Mouse (Mus musculus): ENCODE data around the gene Gm45261. TPM values are rescaled to one million over a fixed set of nuclear protein-coding genes. Genes with fewer than 3 reads are reported as not detected.

Gene Gm45261
- polyA plus RNA-seq (2015; fragmentation: Nextera tagmentation; extraction: Ambion mirVana) = not detected in 2 replicates

GRCm38 (mm10) chr1:80461348-80461747, at the start of gene Gm45261:
Gene Gm45261 (minus strand): TSS chr1:80461448.
- Histone ChIP-seq H3K27me3 (no peaks in the 10 kb centered on the region), H3K9me3 (no peaks in the 10 kb centered on the region), H3K4me2 (no peak within 1 kb of the TSS), H3K4me1 (replicated peaks) (no peaks in the 10 kb centered on the region), H3K27ac (no peak within 1 kb of the TSS), H3K9ac (no peak within 1 kb of the TSS), H3K4me3 (no peak within 1 kb of the TSS), H3K36me3 (no peaks in the 10 kb centered on the region)
- no peak for ATAC-seq (ENCODE audit: low FRiP score)
- 83% methylated on average over 6 of the region's 6 CpGs for WGBS

GRCm38 (mm10) chr1:80504757-80505156, 43.5 kb upstream of the Gm45261 start:
- Histone ChIP-seq H3K9ac (no peak overlapping the region), H3K27ac (no peak overlapping the region), H3K4me2 (no peak overlapping the region), H3K27me3 (no peaks in the 10 kb centered on the region), H3K9me3 (no peaks in the 10 kb centered on the region), H3K4me1 (replicated peaks) (no peaks in the 10 kb centered on the region), H3K4me3 (no peak overlapping the region), H3K36me3 (no peaks in the 10 kb centered on the region)
- ATAC-seq (ENCODE audit: low FRiP score) = no peak
- WGBS = 81% methylated on average over 2 of the region's 2 CpGs

GRCm38 (mm10) chr1:80504081-80504480, 42.8 kb upstream of the Gm45261 start:
- H3K4me1 ChIP-seq (replicated peaks) = peaks cover 3% of the 10 kb centered on the region; the same call in 1 of the 2 replicates
- H3K9me3 ChIP-seq = no peaks in the 10 kb centered on the region
- 94% methylated on average over 4 of the region's 4 CpGs for WGBS
- ATAC-seq (ENCODE audit: low FRiP score) = no peak
- no peaks in the 10 kb centered on the region for H3K27me3 ChIP-seq
- no peaks in the 10 kb centered on the region for H3K36me3 ChIP-seq
- no peak overlapping the region for H3K4me2 ChIP-seq
- no peak overlapping the region for H3K9ac ChIP-seq
- no peak overlapping the region for H3K4me3 ChIP-seq
- no peak overlapping the region for H3K27ac ChIP-seq

- Histone ChIP-seq H3K9me3 (no peaks in the 10 kb centered on the region), H3K4me3 (no peak overlapping the region), H3K36me3 (no peaks in the 10 kb centered on the region), H3K4me1 (replicated peaks) (peaks cover 3% of the 10 kb centered on the region; the same call in 1 of the 2 replicates), H3K27ac (no peak overlapping the region), H3K9ac (no peak overlapping the region), H3K4me2 (no peak overlapping the region), H3K27me3 (no peaks in the 10 kb centered on the region)
- no peak for ATAC-seq (ENCODE audit: low FRiP score)
- WGBS = 83% methylated on average over 9 of the region's 9 CpGs
Measured at GRCm38 (mm10) chr1:80502456-80503165, 41.4 kb upstream of the Gm45261 start.

GRCm38 (mm10) chr1:80499264-80499663, 38.0 kb upstream of the Gm45261 start:
- no peak overlapping the region for H3K4me3 ChIP-seq
- H3K27me3 ChIP-seq = no peaks in the 10 kb centered on the region
- ATAC-seq (ENCODE audit: low FRiP score) = 0 out of 2 replicates have a peak, but pooled peaks have one; percentile 17
- no peak overlapping the region for H3K9ac ChIP-seq
- H3K4me1 ChIP-seq (replicated peaks) = peaks cover 3% of the 10 kb centered on the region; the same call in 1 of the 2 replicates
- H3K9me3 ChIP-seq = no peaks in the 10 kb centered on the region
- H3K4me2 ChIP-seq = no peak overlapping the region
- 47% methylated on average over 7 of the region's 7 CpGs for WGBS
- no peaks in the 10 kb centered on the region for H3K36me3 ChIP-seq
- no peak overlapping the region for H3K27ac ChIP-seq

GRCm38 (mm10) chr1:80496360-80496759, 35.1 kb upstream of the Gm45261 start:
- Histone ChIP-seq H3K9ac (no peak overlapping the region), H3K27me3 (no peaks in the 10 kb centered on the region), H3K4me2 (no peak overlapping the region), H3K36me3 (no peaks in the 10 kb centered on the region), H3K27ac (no peak overlapping the region), H3K9me3 (no peaks in the 10 kb centered on the region), H3K4me1 (replicated peaks) (peaks cover 3% of the 10 kb centered on the region; the same call in 1 of the 2 replicates), H3K4me3 (no peak overlapping the region)
- ATAC-seq (ENCODE audit: low FRiP score) = no peak
- 80% methylated on average over 4 of the region's 4 CpGs for WGBS

- H3K9ac ChIP-seq = no peak overlapping the region
Measured at GRCm38 (mm10) chr1:80483419-80483818, 22.2 kb upstream of the Gm45261 start.

GRCm38 (mm10) chr1:80474942-80475341, 13.7 kb upstream of the Gm45261 start:
- H3K9ac ChIP-seq = no peak overlapping the region

More at GRCm38 (mm10) chr1:80483419-80483818, 22.2 kb upstream of the Gm45261 start:
- no peaks in the 10 kb centered on the region for H3K9me3 ChIP-seq
- H3K4me2 ChIP-seq = no peak overlapping the region
- H3K27me3 ChIP-seq = no peaks in the 10 kb centered on the region
- no peak for ATAC-seq (ENCODE audit: low FRiP score)
- H3K4me1 ChIP-seq (replicated peaks) = no peaks in the 10 kb centered on the region
- H3K27ac ChIP-seq = no peak overlapping the region
- WGBS = 86% methylated on average over 5 of the region's 5 CpGs
- no peaks in the 10 kb centered on the region for H3K36me3 ChIP-seq
- no peak overlapping the region for H3K4me3 ChIP-seq

GRCm38 (mm10) chr1:80472395-80472794, 11.1 kb upstream of the Gm45261 start:
- Histone ChIP-seq H3K36me3 (no peaks in the 10 kb centered on the region), H3K9ac (no peak overlapping the region), H3K9me3 (no peaks in the 10 kb centered on the region), H3K27me3 (no peaks in the 10 kb centered on the region), H3K4me1 (replicated peaks) (no peaks in the 10 kb centered on the region), H3K27ac (no peak overlapping the region), H3K4me3 (no peak overlapping the region), H3K4me2 (no peak overlapping the region)
- no peak for ATAC-seq (ENCODE audit: low FRiP score)
- whole genome bisulfite sequencing = 97% methylated on average over 1 of the region's 1 CpGs

More at GRCm38 (mm10) chr1:80474942-80475341, 13.7 kb upstream of the Gm45261 start:
- H3K36me3 ChIP-seq = no peaks in the 10 kb centered on the region
- ATAC-seq (ENCODE audit: low FRiP score) = no peak
- H3K9me3 ChIP-seq = no peaks in the 10 kb centered on the region
- no peaks in the 10 kb centered on the region for H3K4me1 ChIP-seq (replicated peaks)
- 82% methylated on average over 1 of the region's 1 CpGs for WGBS
- no peak overlapping the region for H3K4me2 ChIP-seq
- no peak overlapping the region for H3K27ac ChIP-seq
- H3K4me3 ChIP-seq = no peak overlapping the region
- H3K27me3 ChIP-seq = no peaks in the 10 kb centered on the region

- 79% methylated on average over 1 of the region's 1 CpGs for WGBS
- Histone ChIP-seq H3K36me3 (no peaks in the 10 kb centered on the region), H3K4me2 (no peak overlapping the region), H3K4me1 (replicated peaks) (no peaks in the 10 kb centered on the region), H3K4me3 (no peak overlapping the region), H3K27ac (no peak overlapping the region), H3K27me3 (no peaks in the 10 kb centered on the region), H3K9me3 (no peaks in the 10 kb centered on the region), H3K9ac (no peak overlapping the region)
- ATAC-seq (ENCODE audit: low FRiP score) = no peak
Measured at GRCm38 (mm10) chr1:80459923-80460322, 1.3 kb downstream of the Gm45261 start.

GRCm38 (mm10) chr1:80459477-80459876, 1.8 kb downstream of the Gm45261 start:
- Histone ChIP-seq H3K4me2 (no peak overlapping the region), H3K4me3 (no peak overlapping the region), H3K4me1 (replicated peaks) (no peaks in the 10 kb centered on the region), H3K9me3 (no peaks in the 10 kb centered on the region), H3K9ac (no peak overlapping the region), H3K27ac (no peak overlapping the region), H3K27me3 (no peaks in the 10 kb centered on the region), H3K36me3 (no peaks in the 10 kb centered on the region)
- ATAC-seq (ENCODE audit: low FRiP score) = no peak

- H3K9me3 ChIP-seq = no peaks in the 10 kb centered on the region
- no peak overlapping the region for H3K9ac ChIP-seq
- H3K36me3 ChIP-seq = no peaks in the 10 kb centered on the region
- no peaks in the 10 kb centered on the region for H3K4me1 ChIP-seq (replicated peaks)
- no peaks in the 10 kb centered on the region for H3K27me3 ChIP-seq
- WGBS = 84% methylated on average over 2 of the region's 2 CpGs
- H3K27ac ChIP-seq = no peak overlapping the region
- no peak for ATAC-seq (ENCODE audit: low FRiP score)
- H3K4me3 ChIP-seq = no peak overlapping the region
- no peak overlapping the region for H3K4me2 ChIP-seq
Measured at GRCm38 (mm10) chr1:80453971-80454370, 7.3 kb downstream of the Gm45261 start.

- no peak overlapping the region for H3K9ac ChIP-seq
- H3K4me1 ChIP-seq (replicated peaks) = no peaks in the 10 kb centered on the region
- no peak overlapping the region for H3K27ac ChIP-seq
- no peak overlapping the region for H3K4me2 ChIP-seq
- no peaks in the 10 kb centered on the region for H3K36me3 ChIP-seq
- no peak for ATAC-seq (ENCODE audit: low FRiP score)
- no peaks in the 10 kb centered on the region for H3K9me3 ChIP-seq
- H3K27me3 ChIP-seq = no peaks in the 10 kb centered on the region
- WGBS = 95% methylated on average over 1 of the region's 1 CpGs
- no peak overlapping the region for H3K4me3 ChIP-seq
Measured at GRCm38 (mm10) chr1:80451914-80452549, 9.2 kb downstream of the Gm45261 start.
